Mouse (Mus musculus) embryonic facial prominence, embryonic 12.5 days (tissue): Measurements from ENCODE around the gene Cysltr1. TPM values are rescaled to one million over a fixed set of nuclear protein-coding genes. Genes with fewer than 3 reads are reported as not detected.

Source experiments
- ATAC-seq: fragments of 200-750 bp; cut with Nextera tagmentation; 2 replicates; pipeline ENCODE4 v1.8.0; 2017; ENCODE audit not compliant: insufficient number of reproducible peaks, insufficient read depth, low FRiP score, low TSS enrichment
- H3K27ac ChIP-seq: fragments of 300-500 bp; sonication (generic); 2 replicates; pipeline ENCODE4 v1.5.1; 2016; ENCODE audit warnings: mild to moderate bottlenecking
- H3K27me3 ChIP-seq: fragments of 300-500 bp; sonication (generic); 2 replicates; pipeline ENCODE4 v1.6.1; 2016; ENCODE audit warnings: mild to moderate bottlenecking, moderate library complexity
- H3K36me3 ChIP-seq: fragments of 300-500 bp; sonication (generic); 2 replicates; pipeline ENCODE4 v1.6.1; 2016; ENCODE audit warnings: mild to moderate bottlenecking
- H3K4me1 ChIP-seq: fragments of 300-500 bp; sonication (generic); 2 replicates; pipeline ENCODE4 v1.6.1; 2016
- H3K4me2 ChIP-seq: fragments of 300-500 bp; sonication (generic); replicated peaks from 2 replicates; pipeline ENCODE4 v1.6.1; 2016; ENCODE audit warnings: mild to moderate bottlenecking, moderate library complexity
- H3K4me3 ChIP-seq: fragments of 300-500 bp; sonication (generic); 2 replicates; pipeline ENCODE4 v1.5.1; 2016; ENCODE audit warnings: mild to moderate bottlenecking
- H3K9ac ChIP-seq: fragments of 300-500 bp; sonication (generic); 2 replicates; pipeline ENCODE4 v1.6.1; 2016; ENCODE audit warnings: mild to moderate bottlenecking, moderate library complexity
- H3K9me3 ChIP-seq: fragments of 300-500 bp; sonication (generic); 2 replicates; pipeline ENCODE4 v1.6.1; 2016; ENCODE audit warnings: mild to moderate bottlenecking, moderate library complexity
- WGBS: fragments of 180-500 bp; shearing (Covaris S2); methylation state at CpG from one replicate; pipeline ENCODE4 v1.1.7; 2016; 5-methylcytosine and 5-hydroxymethylcytosine counted together
- polyA plus RNA-seq: library from polyadenylated mRNA; unstranded; fragments of >200 nt; fragmentation: Nextera tagmentation; extraction: Ambion mirVana; gene quantifications from 2 replicates; pipeline ENCODE4 v1.2.1, GENCODE M21; 2016

Cysltr1 gene
- 1.1 and 2.0 TPM in 2 replicates for polyA plus RNA-seq

GRCm38 (mm10) chrX:106603386-106603785 lies at the start of gene Cysltr1:
Gene Cysltr1, minus strand, starts transcription at chrX:106603679.
- Histone ChIP-seq H3K27me3 (no peaks in the 10 kb centered on the region), H3K4me3 (no peak within 1 kb of the TSS), H3K27ac (no peak within 1 kb of the TSS), H3K9ac (no peak within 1 kb of the TSS), H3K9me3 (no peaks in the 10 kb centered on the region), H3K36me3 (no peaks in the 10 kb centered on the region), H3K4me2 (peak within 1 kb of the TSS; percentile 29), H3K4me1 (no peaks in the 10 kb centered on the region)
- ATAC-seq = no peak
- WGBS = 18% methylated on average over 6 of the region's 6 CpGs

DNA sequence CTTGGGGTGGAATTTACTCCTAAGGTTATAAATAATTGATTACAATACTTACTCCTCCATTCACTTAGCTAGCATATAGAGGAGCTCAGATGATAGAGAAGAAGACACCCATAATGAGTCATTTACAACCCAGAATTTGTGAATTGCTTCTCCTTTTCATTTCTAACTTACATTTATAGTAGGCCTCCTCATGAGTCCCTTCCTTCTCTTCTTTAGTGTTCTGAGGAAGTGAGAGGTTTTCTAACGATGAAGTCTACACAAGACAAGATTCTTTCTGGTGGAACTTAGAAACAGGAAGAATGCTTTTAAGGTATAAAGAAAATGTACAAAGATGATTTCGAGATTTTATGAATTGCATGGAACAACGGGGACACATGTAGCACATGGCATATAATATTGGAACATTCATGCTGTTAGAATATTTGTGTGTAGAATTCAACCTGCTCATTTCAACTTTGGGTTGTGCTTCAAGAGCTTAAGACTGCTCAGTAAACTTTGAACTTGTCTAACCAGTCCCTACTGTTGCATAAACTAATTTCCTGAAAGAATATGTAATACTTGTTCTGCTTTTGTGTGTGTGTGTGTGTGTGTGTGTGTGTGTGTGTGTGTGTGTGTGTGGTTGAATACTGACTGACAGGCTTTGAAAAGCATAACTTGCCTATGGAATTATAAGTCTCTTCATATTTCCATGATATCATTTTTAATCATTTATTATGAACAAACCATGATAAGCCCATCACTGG lies 31.5 kb upstream of the Cysltr1 start:
- no peak overlapping the region for H3K4me2 ChIP-seq
- no peak overlapping the region for H3K4me3 ChIP-seq
- H3K9ac ChIP-seq = no peak overlapping the region
- no peaks in the 10 kb centered on the region for H3K36me3 ChIP-seq
- no peak overlapping the region for H3K27ac ChIP-seq
- H3K9me3 ChIP-seq = no peaks in the 10 kb centered on the region
- no peaks in the 10 kb centered on the region for H3K27me3 ChIP-seq
- no peaks in the 10 kb centered on the region for H3K4me1 ChIP-seq
- WGBS = 80% methylated on average over 3 of the region's 3 CpGs
- ATAC-seq = no peak

GRCm38 (mm10) chrX:106633543-106633942 lies 30.1 kb upstream of the Cysltr1 start:
- H3K4me2 ChIP-seq = no peak overlapping the region
- no peaks in the 10 kb centered on the region for H3K36me3 ChIP-seq
- ATAC-seq = no peak
- no peak overlapping the region for H3K9ac ChIP-seq
- no peak overlapping the region for H3K4me3 ChIP-seq
- no peak overlapping the region for H3K27ac ChIP-seq
- no peaks in the 10 kb centered on the region for H3K4me1 ChIP-seq
- H3K27me3 ChIP-seq = no peaks in the 10 kb centered on the region
- H3K9me3 ChIP-seq = no peaks in the 10 kb centered on the region

- no peaks in the 10 kb centered on the region for H3K27me3 ChIP-seq
- no peak overlapping the region for H3K4me3 ChIP-seq
- H3K9me3 ChIP-seq = no peaks in the 10 kb centered on the region
- H3K9ac ChIP-seq = no peak overlapping the region
- no peak for ATAC-seq
- H3K27ac ChIP-seq = no peak overlapping the region
- no peaks in the 10 kb centered on the region for H3K4me1 ChIP-seq
- no peaks in the 10 kb centered on the region for H3K36me3 ChIP-seq
- no peak overlapping the region for H3K4me2 ChIP-seq
- 71% methylated on average over 1 of the region's 1 CpGs for WGBS
These were observed 25.0 kb upstream of the Cysltr1 start for GRCm38 (mm10) chrX:106628514-106628913.

GRCm38 (mm10) chrX:106623667-106624066 lies 20.2 kb upstream of the Cysltr1 start:
- no peak overlapping the region for H3K9ac ChIP-seq
- H3K4me3 ChIP-seq = no peak overlapping the region
- H3K27ac ChIP-seq = no peak overlapping the region
- no peak overlapping the region for H3K4me2 ChIP-seq
- H3K27me3 ChIP-seq = no peaks in the 10 kb centered on the region
- H3K36me3 ChIP-seq = no peaks in the 10 kb centered on the region
- H3K9me3 ChIP-seq = no peaks in the 10 kb centered on the region
- no peaks in the 10 kb centered on the region for H3K4me1 ChIP-seq
- 29% methylated on average over 3 of the region's 3 CpGs for WGBS
- ATAC-seq = no peak

DNA sequence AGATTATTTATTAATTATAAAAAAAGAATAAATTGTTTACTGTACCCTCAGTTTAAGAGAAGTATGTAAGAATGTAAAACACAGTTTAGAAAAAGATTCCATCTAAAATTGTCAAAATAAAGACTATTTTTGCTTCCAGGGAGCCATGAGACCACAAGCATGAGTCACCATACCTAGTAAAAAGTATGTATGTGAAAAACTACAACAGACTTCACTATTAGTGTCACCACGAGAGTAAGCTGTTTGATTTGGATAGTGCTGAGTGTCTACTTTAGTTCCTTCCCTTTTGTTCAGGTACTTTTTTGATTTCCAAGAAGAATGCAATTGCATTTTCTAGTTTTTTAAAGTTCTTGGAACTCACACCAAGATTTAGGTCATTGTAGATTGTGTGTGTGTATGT lies 19.0 kb upstream of the Cysltr1 start:
- H3K9me3 ChIP-seq = no peaks in the 10 kb centered on the region
- no peaks in the 10 kb centered on the region for H3K4me1 ChIP-seq
- H3K27ac ChIP-seq = no peak overlapping the region
- H3K27me3 ChIP-seq = no peaks in the 10 kb centered on the region
- H3K36me3 ChIP-seq = no peaks in the 10 kb centered on the region
- ATAC-seq = no peak
- H3K4me2 ChIP-seq = no peak overlapping the region
- 59% methylated on average over 1 of the region's 1 CpGs for WGBS
- no peak overlapping the region for H3K4me3 ChIP-seq
- H3K9ac ChIP-seq = no peak overlapping the region

GRCm38 (mm10) chrX:106602574-106603258 lies 763 bp downstream of the Cysltr1 start:
- Histone ChIP-seq H3K4me2 (peak overlapping the region; percentile 29), H3K4me1 (no peaks in the 10 kb centered on the region), H3K9me3 (no peaks in the 10 kb centered on the region), H3K27ac (no peak overlapping the region), H3K36me3 (no peaks in the 10 kb centered on the region), H3K4me3 (no peak overlapping the region), H3K27me3 (no peaks in the 10 kb centered on the region), H3K9ac (no peak overlapping the region)
- no peak for ATAC-seq
- 20% methylated on average over 9 of the region's 9 CpGs for WGBS

DNA sequence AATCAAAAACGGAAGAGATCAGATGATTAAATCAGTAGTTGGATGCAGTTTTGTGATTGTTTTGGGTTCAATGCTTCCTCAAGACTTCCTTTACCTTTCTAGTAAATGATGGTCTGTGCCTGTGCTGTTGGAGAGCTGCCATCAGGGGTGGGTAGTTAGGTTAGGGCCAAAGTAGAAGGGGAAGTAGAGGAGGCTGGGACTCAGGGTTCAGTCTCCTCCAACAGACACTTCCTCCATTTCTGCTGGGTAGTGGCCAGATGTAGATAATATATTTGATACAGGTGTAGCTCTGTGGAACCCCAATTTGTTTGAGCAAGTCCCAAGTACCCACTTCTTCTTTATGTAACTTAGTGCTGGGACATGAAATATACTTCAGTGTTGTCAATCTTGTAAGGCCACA lies 7.6 kb downstream of the Cysltr1 start:
- no peaks in the 10 kb centered on the region for H3K9me3 ChIP-seq
- 79% methylated on average over 1 of the region's 1 CpGs for WGBS
- H3K27ac ChIP-seq = no peak overlapping the region
- ATAC-seq = no peak
- H3K4me1 ChIP-seq = no peaks in the 10 kb centered on the region
- no peaks in the 10 kb centered on the region for H3K36me3 ChIP-seq
- no peak overlapping the region for H3K4me2 ChIP-seq
- H3K27me3 ChIP-seq = no peaks in the 10 kb centered on the region
- no peak overlapping the region for H3K4me3 ChIP-seq
- H3K9ac ChIP-seq = no peak overlapping the region

DNA sequence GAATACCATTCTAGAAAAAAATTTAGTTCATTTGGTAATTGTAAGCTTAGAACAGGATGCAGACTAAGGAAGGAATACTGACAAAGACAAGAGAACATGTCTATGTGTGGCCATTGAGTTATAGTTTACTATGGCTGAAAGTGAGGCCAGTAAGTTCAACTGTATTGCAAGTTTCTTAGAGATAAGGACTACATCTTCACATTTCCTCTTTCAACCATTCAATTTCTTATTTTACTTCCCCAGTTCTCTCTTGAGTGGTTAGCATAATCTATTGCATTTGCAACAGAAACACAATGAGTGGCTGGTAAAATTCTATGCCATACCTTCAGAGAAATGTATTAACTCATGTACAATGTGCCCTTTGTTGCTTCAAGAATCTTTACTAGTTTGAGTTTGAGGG lies 9.6 kb downstream of the Cysltr1 start:
- Histone ChIP-seq H3K27me3 (no peaks in the 10 kb centered on the region), H3K9me3 (no peaks in the 10 kb centered on the region), H3K36me3 (no peaks in the 10 kb centered on the region), H3K27ac (no peak overlapping the region), H3K4me1 (no peaks in the 10 kb centered on the region), H3K9ac (no peak overlapping the region), H3K4me3 (no peak overlapping the region), H3K4me2 (no peak overlapping the region)
- ATAC-seq = no peak

DNA sequence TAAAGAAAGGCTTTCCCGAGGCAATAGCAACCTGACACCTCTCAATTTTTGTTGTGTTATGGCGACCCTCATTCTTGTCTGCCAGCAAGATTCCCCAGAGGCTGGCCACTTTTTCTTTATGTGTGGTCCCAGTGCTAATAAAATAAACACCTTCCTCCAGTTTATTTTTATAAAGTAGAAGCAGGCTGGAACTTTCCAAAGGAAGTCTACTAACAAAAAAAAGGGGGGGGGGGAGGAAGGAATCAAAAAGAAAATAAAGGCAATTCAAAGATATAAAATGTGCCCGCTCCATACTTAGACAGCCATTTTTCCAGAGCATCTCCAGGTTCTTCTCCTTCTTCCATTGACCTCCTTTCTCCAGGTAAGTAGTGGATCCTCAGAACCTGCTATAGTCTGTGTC lies 20.6 kb downstream of the Cysltr1 start, which contains the start of gene Gm5127:
Gm5127 (plus strand) TSS at position 301 of the 400 bp plus-strand sequence.
- Histone ChIP-seq H3K4me2 (no peak within 1 kb of the TSS), H3K4me3 (no peak within 1 kb of the TSS), H3K27ac (no peak within 1 kb of the TSS), H3K9me3 (no peaks in the 10 kb centered on the region), H3K27me3 (no peaks in the 10 kb centered on the region), H3K4me1 (no peaks in the 10 kb centered on the region), H3K9ac (no peak within 1 kb of the TSS), H3K36me3 (no peaks in the 10 kb centered on the region)
- WGBS = 36% methylated on average over 3 of the region's 3 CpGs
- ATAC-seq = no peak

GRCm38 (mm10) chrX:106582197-106582596 lies 21.3 kb downstream of the Cysltr1 start:
- ATAC-seq = no peak
- no peak overlapping the region for H3K27ac ChIP-seq
- no peaks in the 10 kb centered on the region for H3K27me3 ChIP-seq
- 22% methylated on average over 2 of the region's 2 CpGs for WGBS
- H3K4me2 ChIP-seq = no peak overlapping the region
- no peaks in the 10 kb centered on the region for H3K4me1 ChIP-seq
- no peaks in the 10 kb centered on the region for H3K9me3 ChIP-seq
- H3K9ac ChIP-seq = no peak overlapping the region
- H3K36me3 ChIP-seq = no peaks in the 10 kb centered on the region
- no peak overlapping the region for H3K4me3 ChIP-seq

- ATAC-seq = no peak
- Histone ChIP-seq H3K27me3 (no peaks in the 10 kb centered on the region), H3K36me3 (no peaks in the 10 kb centered on the region), H3K9ac (no peak overlapping the region), H3K4me1 (no peaks in the 10 kb centered on the region), H3K27ac (no peak overlapping the region), H3K4me2 (no peak overlapping the region), H3K9me3 (no peaks in the 10 kb centered on the region), H3K4me3 (no peak overlapping the region)
These were observed 23.1 kb downstream of the Cysltr1 start for GRCm38 (mm10) chrX:106580410-106580809.
